Mouse (Mus musculus): ENCODE results near the gene Hemk1.
"Not testable (repeated sequence)": the region's sequence is repeated elsewhere in the genome, so short reads cannot be mapped to it uniquely, and the experiment has no call there.

The Hemk1 gene

GRCm38 (mm10) chr9:107308346-107309000 is 29.7 kb downstream of the Hemk1 start:
- DNase-seq (ENCODE audit: low read depth): no peak

GRCm38 (mm10) chr9:107307886-107308285 is 30.3 kb downstream of the Hemk1 start:
- DNase-seq (ENCODE audit: low read depth): no peak

- no peak for DNase-seq (ENCODE audit: low read depth)
These were observed 30.9 kb downstream of the Hemk1 start for GRCm38 (mm10) chr9:107307099-107307872.

- DNase-seq (ENCODE audit: low read depth): not testable (repeated sequence)
These were observed 31.5 kb downstream of the Hemk1 start for GRCm38 (mm10) chr9:107306673-107307072.

- DNase-seq (ENCODE audit: low read depth): peak; percentile 53
These were observed 32.3 kb downstream of the Hemk1 start for GRCm38 (mm10) chr9:107305601-107306542.

- no peak for DNase-seq (ENCODE audit: low read depth)
These were observed 33.1 kb downstream of the Hemk1 start for GRCm38 (mm10) chr9:107305012-107305411.

- no peak for DNase-seq (ENCODE audit: low read depth)
These were observed 33.8 kb downstream of the Hemk1 start for GRCm38 (mm10) chr9:107304383-107304782.

- DNase-seq (ENCODE audit: low read depth): no peak
These were observed 34.2 kb downstream of the Hemk1 start for GRCm38 (mm10) chr9:107303900-107304299.

- no peak for DNase-seq (ENCODE audit: low read depth)
These were observed 34.9 kb downstream of the Hemk1 start for GRCm38 (mm10) chr9:107303121-107303820.

GRCm38 (mm10) chr9:107302592-107302991 is 35.6 kb downstream of the Hemk1 start:
- DNase-seq (ENCODE audit: low read depth): no peak

- DNase-seq (ENCODE audit: low read depth): no peak
These were observed 36.4 kb downstream of the Hemk1 start for GRCm38 (mm10) chr9:107301554-107302331.

- DNase-seq (ENCODE audit: low read depth): no peak
These were observed 37.8 kb downstream of the Hemk1 start for GRCm38 (mm10) chr9:107300224-107300973.

- no peak for DNase-seq (ENCODE audit: low read depth)
These were observed 38.4 kb downstream of the Hemk1 start for GRCm38 (mm10) chr9:107299783-107300182.

GRCm38 (mm10) chr9:107298876-107299275 is 39.3 kb downstream of the Hemk1 start:
- DNase-seq (ENCODE audit: low read depth): no peak

GRCm38 (mm10) chr9:107298059-107298780 is 39.9 kb downstream of the Hemk1 start:
- no peak for DNase-seq (ENCODE audit: low read depth)

GRCm38 (mm10) chr9:107297658-107298057 is 40.5 kb downstream of the Hemk1 start:
- DNase-seq (ENCODE audit: low read depth): no peak

GRCm38 (mm10) chr9:107297059-107297458 is 41.1 kb downstream of the Hemk1 start:
- no peak for DNase-seq (ENCODE audit: low read depth)

GRCm38 (mm10) chr9:107296501-107296965 is 41.6 kb downstream of the Hemk1 start:
- DNase-seq (ENCODE audit: low read depth): peak; percentile 87

- DNase-seq (ENCODE audit: low read depth): no peak
These were observed 42.1 kb downstream of the Hemk1 start for GRCm38 (mm10) chr9:107296041-107296440.

GRCm38 (mm10) chr9:107296016-107296040 is 42.3 kb downstream of the Hemk1 start, which contains the start of gene Cish:
TSS of gene Cish (plus strand) at chr9:107296026.
- no peak for DNase-seq (ENCODE audit: low read depth)

All from naive thymus-derived CD4-positive, alpha-beta T cell, adult 2 months (primary cell).